ENCODE assay signal across 8 mouse cellular contexts in the genomic region with DNA sequence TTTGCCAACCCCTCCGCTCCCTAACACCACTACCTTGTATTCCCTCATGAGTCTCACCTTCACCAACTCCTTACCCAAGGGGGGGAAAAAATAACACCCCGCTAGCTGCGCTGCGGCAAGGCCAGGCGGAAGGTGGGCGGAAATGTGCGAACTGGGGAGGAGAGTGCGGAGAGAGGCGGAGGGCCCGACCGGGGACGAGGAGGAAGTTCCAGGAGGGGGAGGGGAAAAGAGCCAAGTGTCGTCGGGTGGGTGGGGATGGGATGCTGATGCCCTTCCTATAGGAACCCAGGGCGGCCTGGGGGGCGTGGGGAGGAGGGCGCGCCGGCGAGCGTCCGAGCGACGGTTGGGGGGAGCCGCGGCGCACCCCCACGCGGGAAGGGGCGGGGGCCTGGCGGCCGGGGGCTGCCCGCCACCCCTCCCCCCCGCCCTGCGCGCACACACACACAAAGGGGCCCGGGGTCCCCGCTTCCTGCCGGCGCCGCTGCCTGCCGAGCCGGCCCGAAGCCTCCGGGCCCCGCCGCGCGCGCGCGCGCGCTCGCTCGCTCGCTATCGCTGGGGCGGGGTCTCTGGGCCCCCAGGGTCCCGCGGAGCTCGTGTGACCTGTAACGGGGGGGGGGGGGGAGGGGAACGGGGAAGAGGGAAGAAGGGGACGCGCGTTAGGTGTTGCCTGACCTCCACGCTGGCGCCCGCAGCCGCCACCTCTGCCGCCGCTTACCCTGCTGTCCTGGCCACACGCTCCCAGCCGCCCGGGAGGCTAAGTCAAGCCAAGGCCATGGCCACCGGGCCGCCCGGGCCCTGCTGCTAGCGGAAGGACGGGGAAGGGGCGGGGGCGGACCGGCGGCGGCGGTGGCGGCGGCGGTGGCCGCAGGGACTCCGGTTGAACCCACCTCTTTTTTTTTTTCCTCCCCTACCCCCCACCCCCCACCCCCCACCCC. TPM values are rescaled to one million over a fixed set of nuclear protein-coding genes. Genes with fewer than 3 reads are reported as not detected.
DNase-seq lines count a peak whose midpoint lies in the region; ATAC-seq and TF ChIP-seq lines count a peak whose summit lies in the region.

Gene Rap2c (minus strand): TSS at position 168 of the 935 bp plus-strand sequence.

- TF ChIP-seq POLR2A in spleen, adult 2 months (IDR thresholded peaks at IDR 0.05; ENCODE audit: low read depth, low read length) = no peak

- H3K27ac ChIP-seq in embryonic facial prominence, embryonic 10.5 days (replicated peaks) = peak within 1 kb of the TSS; percentile 96
- peak within 1 kb of the TSS; percentile 97 for H3K27ac ChIP-seq in limb, embryonic 12.5 days
- H3K27ac ChIP-seq in midbrain, embryonic 13.5 days = peak within 1 kb of the TSS; percentile 91
- peak within 1 kb of the TSS; percentile 97 for H3K27ac ChIP-seq in spleen, adult 2 months (ENCODE audit: insufficient read depth, low read length)

- ATAC-seq in limb, embryonic 12.5 days (ENCODE audit: insufficient number of reproducible peaks, insufficient read depth, low FRiP score, low TSS enrichment, low read depth) = peak; percentile 69
- ATAC-seq in midbrain, embryonic 13.5 days = peak; percentile 84

- no peak for TF ChIP-seq CTCF in spleen, adult 2 months (IDR thresholded peaks at IDR 0.05; ENCODE audit: extremely low read depth, insufficient read depth, insufficient read length, insufficient replicate concordance)

- peak within 1 kb of the TSS; percentile 48 for H3K4me2 ChIP-seq in limb, embryonic 12.5 days
- H3K4me2 ChIP-seq in midbrain, embryonic 13.5 days (replicated peaks) = peak within 1 kb of the TSS; percentile 64

- no peaks in the 10 kb centered on the region for H3K27me3 ChIP-seq in embryonic facial prominence, embryonic 10.5 days (replicated peaks; ENCODE audit: low read depth, poor library complexity, severe bottlenecking)
- H3K27me3 ChIP-seq in limb, embryonic 12.5 days = no peaks in the 10 kb centered on the region
- no peaks in the 10 kb centered on the region for H3K27me3 ChIP-seq in midbrain, embryonic 13.5 days
- H3K27me3 ChIP-seq in spleen, adult 2 months (ENCODE audit: control insufficient read depth, insufficient read depth, low read length) = no peaks in the 10 kb centered on the region

- H3K4me1 ChIP-seq in embryonic facial prominence, embryonic 10.5 days = 0 out of 2 replicates have a peak, but pooled peaks cover 3% of the 10 kb centered on the region
- no peaks in the 10 kb centered on the region; the same call in 1 of the 2 replicates for H3K4me1 ChIP-seq in limb, embryonic 12.5 days (replicated peaks)
- peaks cover 27% of the 10 kb centered on the region for H3K4me1 ChIP-seq in midbrain, embryonic 13.5 days (replicated peaks)
- no peaks in the 10 kb centered on the region for H3K4me1 ChIP-seq in spleen, adult 2 months (ENCODE audit: control insufficient read depth, insufficient read depth, insufficient read length)

- peaks cover 10% of the 10 kb centered on the region for H3K36me3 ChIP-seq in embryonic facial prominence, embryonic 10.5 days (replicated peaks)
- no peaks in the 10 kb centered on the region for H3K36me3 ChIP-seq in limb, embryonic 12.5 days
- peaks cover 4% of the 10 kb centered on the region; the same call in 1 of the 2 replicates for H3K36me3 ChIP-seq in midbrain, embryonic 13.5 days
- peaks cover 2% of the 10 kb centered on the region; the same call in 1 of the 2 replicates for H3K36me3 ChIP-seq in spleen, adult 2 months (ENCODE audit: control insufficient read depth, insufficient read depth, low read length)

- DNase-seq in 416B (ENCODE audit: low read depth) = peak; percentile 84
- peak; percentile 67 for DNase-seq in adrenal gland, postnatal 10 days
- peak; percentile 87 for DNase-seq in embryonic facial prominence, embryonic 10.5 days (ENCODE audit: low spot score)
- peak; percentile 64 to 77 for DNase-seq in heart, adult 18-20 months
- peak; percentile 44 for DNase-seq in kidney, adult 18-20 months
- peak; percentile 49 to 69 for DNase-seq in spleen, adult 2 months (ENCODE audit: low read depth in 1 of 2, low spot score in 2 of 2)

- peak within 1 kb of the TSS; percentile 83 for H3K9ac ChIP-seq in limb, embryonic 12.5 days (replicated peaks)
- H3K9ac ChIP-seq in midbrain, embryonic 13.5 days (replicated peaks) = peak within 1 kb of the TSS; percentile 80

- H3K4me3 ChIP-seq in embryonic facial prominence, embryonic 10.5 days = peak within 1 kb of the TSS; percentile 65
- H3K4me3 ChIP-seq in limb, embryonic 12.5 days (replicated peaks) = peak within 1 kb of the TSS; percentile 56
- peak within 1 kb of the TSS; percentile 52 for H3K4me3 ChIP-seq in midbrain, embryonic 13.5 days (replicated peaks)
- H3K4me3 ChIP-seq in spleen, adult 2 months (ENCODE audit: extremely low read depth, insufficient read depth, insufficient read length) = peak within 1 kb of the TSS; percentile 69

- WGBS in embryonic facial prominence, embryonic 10.5 days = 25% methylated on average over 54 of the region's 92 CpGs
- 15% methylated on average over 31 of the region's 92 CpGs for WGBS in limb, embryonic 12.5 days
- WGBS in midbrain, embryonic 13.5 days = 24% methylated on average over 30 of the region's 92 CpGs
- WGBS in spleen, adult 2 months = 37% methylated on average over 46 of the region's 92 CpGs

- H3K9me3 ChIP-seq in embryonic facial prominence, embryonic 10.5 days = no peaks in the 10 kb centered on the region
- no peaks in the 10 kb centered on the region for H3K9me3 ChIP-seq in limb, embryonic 12.5 days
- H3K9me3 ChIP-seq in midbrain, embryonic 13.5 days = no peaks in the 10 kb centered on the region

RNA-seq across cellular contexts. Expression of gene Rap2c, which starts in this region (rescaled TPM):
- total RNA-seq in adrenal gland, postnatal 10 days (2021) = 10 to 100 TPM; 27.2 to 28.5 TPM
- 38.6 and 39.3 TPM in 2 replicates for polyA plus RNA-seq in embryonic facial prominence, embryonic 10.5 days (2016; fragmentation: Nextera tagmentation; extraction: Ambion mirVana)
- total RNA-seq in heart, adult 18-20 months (2021) = 10 to 100 TPM; 21.8 to 25.6 TPM
- 37.2 and 37.8 TPM in 2 replicates for polyA plus RNA-seq in limb, embryonic 12.5 days (2016; fragmentation: Nextera tagmentation; extraction: Ambion mirVana)
- polyA plus RNA-seq in midbrain, embryonic 13.5 days (2015; fragmentation: Nextera tagmentation; extraction: Ambion mirVana) = 18.3 and 18.4 TPM in 2 replicates
- polyA plus RNA-seq in spleen, adult 2 months (2012; rRNA removed) = 1.7 and 2.0 TPM in 2 replicates

Comparison
In these comparisons a context has a peak if more than half of its experiments do, and no peak if none do; other contexts are left out.
1. Peak in every context shown above with its lines: DNase-seq, ATAC-seq, H3K4me3 ChIP-seq and H3K27ac ChIP-seq.